Mouse (Mus musculus): ENCODE data around the gene Prss56. TPM values are rescaled to one million over a fixed set of nuclear protein-coding genes. Genes with fewer than 3 reads are reported as not detected.

The Prss56 gene
- total and polyA plus RNA-seq, 3 experiments = not detected

- peaks cover 17 to 62% of the 10 kb centered on the region in 2 experiments for H3K4me1 ChIP-seq (ENCODE audit: control insufficient read depth in 1 of 2, insufficient read depth in 2 of 2)
- dilution Hi-C loops (cut with MboI; ENCODE audit: extremely low pct_ligation_motif_present, extremely low pct_unique_long_range_greater_than_20kb, low sequenced_read_pairs) = no loop called here
- no peaks in the 10 kb centered on the region for H3K9me3 ChIP-seq (replicated peaks; ENCODE audit: low read length)
- DNase-seq (ENCODE audit: extremely low read depth) = peak; percentile 96
- H3K27me3 ChIP-seq (replicated peaks) = no peaks in the 10 kb centered on the region
- in situ Hi-C loops (cut with MboI; ENCODE audit: low pct_ligation_motif_present, low pct_unique_long_range_greater_than_20kb, low sequenced_read_pairs) = no loop called here
- peak within 1 kb of the TSS; percentile 93 for H3K9ac ChIP-seq (ENCODE audit: insufficient read depth, low read depth)
- H3K79me2 ChIP-seq (replicated peaks; ENCODE audit: control insufficient read depth, extremely low read depth, insufficient read depth, poor library complexity, severe bottlenecking) = peaks cover 54% of the 10 kb centered on the region
- peaks cover 6 to 35% of the 10 kb centered on the region in 2 experiments for H3K36me3 ChIP-seq (replicated peaks in 1 of 2; ENCODE audit: control insufficient read depth in 1 of 2, insufficient read depth in 1 of 2, low read length in 1 of 2)
- H3K4me2 ChIP-seq (ENCODE audit: insufficient read depth, low read depth, poor library complexity, severe bottlenecking) = peak within 1 kb of the TSS; percentile 96
- H3K27ac ChIP-seq (ENCODE audit: insufficient read depth, low read depth) = peak within 1 kb of the TSS; percentile 75
- peak within 1 kb of the TSS; percentile 74 to 90 (median 80) for H3K4me3 ChIP-seq (replicated peaks in 1 of 3; ENCODE audit: low read depth in 2 of 3, low read length in 2 of 3, poor library complexity in 1 of 3)
- peak; percentile 12; the same call in 1 of the 2 replicates for TF ChIP-seq USF1 (IDR thresholded peaks at IDR 0.05; ENCODE audit: low read depth, low read length)
- TF ChIP-seq GABPA (IDR thresholded peaks at IDR 0.05; ENCODE audit: insufficient replicate concordance, low read depth, low read length) = peak; percentile 47; the same call in 1 of the 2 replicates
- no peak for TF ChIP-seq RAD21 (IDR thresholded peaks at IDR 0.05; ENCODE audit: low read depth, low read length)
- peak; percentile 94 for TF ChIP-seq HCFC1 (IDR thresholded peaks at IDR 0.05; ENCODE audit: low read depth, low read length)
- peak; percentile 80; the same call in 1 of the 2 replicates for TF ChIP-seq ZMIZ1 (IDR thresholded peaks at IDR 0.05; ENCODE audit: low read depth, low read length)
- TF ChIP-seq NRF1 (IDR thresholded peaks at IDR 0.05; ENCODE audit: low read depth, low read length) = peak; percentile 51; the same call in 1 of the 2 replicates
- TF ChIP-seq MXI1 (IDR thresholded peaks at IDR 0.05; ENCODE audit: low read depth, low read length) = peak; percentile 89
- peak; percentile 99 for TF ChIP-seq UBTF (IDR thresholded peaks at IDR 0.05; ENCODE audit: low read depth, low read length)
- no peak for TF ChIP-seq EP300 (IDR thresholded peaks at IDR 0.05; ENCODE audit: low read length)
- TF ChIP-seq SMC3 (IDR thresholded peaks at IDR 0.05; ENCODE audit: low read depth, low read length) = no peak
- TF ChIP-seq SIN3A (IDR thresholded peaks at IDR 0.05; ENCODE audit: low read length) = peak; percentile 95
- no peak for TF ChIP-seq JUN (IDR thresholded peaks at IDR 0.05; ENCODE audit: insufficient read depth, low read depth, low read length)
- peak; percentile 54; the same call in 1 of the 2 replicates for TF ChIP-seq MAFK (IDR thresholded peaks at IDR 0.05; ENCODE audit: insufficient replicate concordance, low read length)
- peak; percentile 87; the same call in 1 of the 2 replicates for TF ChIP-seq KAT2A (IDR thresholded peaks at IDR 0.05; ENCODE audit: insufficient replicate concordance, low read length)
- peak; percentile 61 for TF ChIP-seq ETS1 (conservative IDR thresholded peaks at IDR 0.05; ENCODE audit: low read depth, low read length)
- peak; percentile 97 for TF ChIP-seq BHLHE40 (IDR thresholded peaks at IDR 0.05; ENCODE audit: low read depth, low read length)
- TF ChIP-seq ELF1 (IDR thresholded peaks at IDR 0.05; ENCODE audit: low read depth, low read length) = peak; percentile 92
- peak; percentile 45; the same call in 1 of the 2 replicates for TF ChIP-seq ZNF384 (IDR thresholded peaks at IDR 0.05; ENCODE audit: low read depth, low read length)
- TF ChIP-seq ZC3H11A (IDR thresholded peaks at IDR 0.05; ENCODE audit: low read depth, low read length) = no peak
- 0 out of 2 replicates have a peak, but pooled peaks have one; percentile 75 for TF ChIP-seq E2F4 (IDR thresholded peaks at IDR 0.05; ENCODE audit: insufficient replicate concordance, low read depth, low read length)
- TF ChIP-seq JUND (conservative IDR thresholded peaks at IDR 0.05; ENCODE audit: low read depth, low read length) = 0 out of 2 replicates have a peak, but pooled peaks have one; percentile 29
- TF ChIP-seq USF2 (conservative IDR thresholded peaks at IDR 0.05; ENCODE audit: low read depth, low read length) = no peak
- peak; percentile 85 for TF ChIP-seq MYC (IDR thresholded peaks at IDR 0.05; ENCODE audit: low read depth, low read length)
- TF ChIP-seq MAZ (IDR thresholded peaks at IDR 0.05; ENCODE audit: low read depth, low read length) = peak; percentile 92
- TF ChIP-seq CHD1 (IDR thresholded peaks at IDR 0.05; ENCODE audit: low read depth, low read length) = no peak
- peak; percentile 86 for TF ChIP-seq RCOR1 (conservative IDR thresholded peaks at IDR 0.05; ENCODE audit: low read depth, low read length)
- TF ChIP-seq CHD2 (IDR thresholded peaks at IDR 0.05; ENCODE audit: low read length) = peak; percentile 81
- TF ChIP-seq POLR2A (IDR thresholded peaks at IDR 0.05; ENCODE audit: low read depth, low read length) = peak; percentile 90
- TF ChIP-seq ZKSCAN1 (IDR thresholded peaks at IDR 0.05; ENCODE audit: borderline replicate concordance, low read depth, low read length) = no peak
- no peak for TF ChIP-seq PAX5 (IDR thresholded peaks at IDR 0.05; ENCODE audit: low read length)
- peak; percentile 83 for TF ChIP-seq MAX (IDR thresholded peaks at IDR 0.05; ENCODE audit: low read length)
- peak; percentile 67; the same call in 1 of the 2 replicates for TF ChIP-seq POLR2AphosphoS2 (IDR thresholded peaks at IDR 0.05; ENCODE audit: low read depth, low read length)
- TF ChIP-seq MEF2A (IDR thresholded peaks at IDR 0.05; ENCODE audit: borderline replicate concordance, low read depth, low read length) = peak; percentile 92
- TF ChIP-seq IRF4 (IDR thresholded peaks at IDR 0.05; ENCODE audit: low read depth, low read length) = peak; percentile 91
- peak; percentile 97 for TF ChIP-seq NELFE (IDR thresholded peaks at IDR 0.05; ENCODE audit: low read depth, low read length)
- peak; percentile 98 for TF ChIP-seq TCF12 (IDR thresholded peaks at IDR 0.05; ENCODE audit: low read depth, low read length)
- peak; percentile 77 for TF ChIP-seq TBP (conservative IDR thresholded peaks at IDR 0.05; ENCODE audit: low read depth, low read length)
These were observed 30.9 kb downstream of the Prss56 start, which contains the start of gene Eif4e2 for GRCm38 (mm10) chr1:87213735-87214704. Eif4e2 (plus strand) TSS chr1:87213914.
